Mouse (Mus musculus): Measurements from ENCODE around the gene H1foo.

Gene H1foo

GRCm38 (mm10) chr6:115987096-115987747 lies 42.5 kb downstream of the H1foo start:
- DNase-seq: no peak

DNA sequence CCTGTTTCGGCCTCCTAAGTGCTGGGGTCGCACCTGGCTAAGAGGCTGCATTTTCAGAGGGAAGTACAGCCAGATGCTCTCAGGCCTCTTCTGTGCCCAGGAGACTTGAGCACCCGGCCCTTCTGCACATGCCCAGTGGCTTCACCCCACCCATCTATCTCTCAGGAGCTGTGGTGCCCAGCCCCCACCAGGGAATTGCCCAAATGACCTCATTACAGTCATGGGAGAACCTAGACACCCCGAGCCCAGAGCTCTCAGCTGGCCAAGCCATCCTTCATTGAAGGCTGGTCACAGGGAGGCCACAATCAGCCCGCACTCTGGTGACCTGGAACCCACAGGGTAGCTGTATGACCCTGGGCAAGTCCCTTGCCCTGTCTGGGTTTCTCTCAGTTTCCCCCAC lies 44.3 kb downstream of the H1foo start:
- no peak for DNase-seq

GRCm38 (mm10) chr6:115989607-115990006 lies 44.9 kb downstream of the H1foo start:
- DNase-seq: no peak

GRCm38 (mm10) chr6:115990056-115990455 lies 45.3 kb downstream of the H1foo start:
- no peak for DNase-seq

DNA sequence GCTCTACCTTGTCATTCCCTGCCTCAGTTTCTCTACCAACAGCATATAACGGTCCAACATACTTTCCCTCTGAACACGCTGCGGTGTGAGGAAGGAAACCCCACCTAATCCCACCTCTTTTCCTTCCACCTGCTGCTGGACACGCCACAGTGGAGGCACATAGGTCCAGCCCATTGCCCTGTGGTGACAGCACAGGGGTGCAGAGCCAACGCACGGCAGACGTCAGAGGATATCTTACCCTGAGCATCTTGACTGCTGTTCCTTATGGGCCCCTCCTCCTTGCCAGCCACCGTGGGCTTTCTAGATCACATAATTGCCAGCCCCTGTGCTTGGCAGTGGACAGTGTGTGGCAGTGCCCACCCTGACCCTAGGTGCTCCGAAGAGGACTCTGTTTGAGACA lies 45.7 kb downstream of the H1foo start:
- DNase-seq: no peak

- DNase-seq: no peak
Observed at GRCm38 (mm10) chr6:115991108-115991880, 46.6 kb downstream of the H1foo start.

DNA sequence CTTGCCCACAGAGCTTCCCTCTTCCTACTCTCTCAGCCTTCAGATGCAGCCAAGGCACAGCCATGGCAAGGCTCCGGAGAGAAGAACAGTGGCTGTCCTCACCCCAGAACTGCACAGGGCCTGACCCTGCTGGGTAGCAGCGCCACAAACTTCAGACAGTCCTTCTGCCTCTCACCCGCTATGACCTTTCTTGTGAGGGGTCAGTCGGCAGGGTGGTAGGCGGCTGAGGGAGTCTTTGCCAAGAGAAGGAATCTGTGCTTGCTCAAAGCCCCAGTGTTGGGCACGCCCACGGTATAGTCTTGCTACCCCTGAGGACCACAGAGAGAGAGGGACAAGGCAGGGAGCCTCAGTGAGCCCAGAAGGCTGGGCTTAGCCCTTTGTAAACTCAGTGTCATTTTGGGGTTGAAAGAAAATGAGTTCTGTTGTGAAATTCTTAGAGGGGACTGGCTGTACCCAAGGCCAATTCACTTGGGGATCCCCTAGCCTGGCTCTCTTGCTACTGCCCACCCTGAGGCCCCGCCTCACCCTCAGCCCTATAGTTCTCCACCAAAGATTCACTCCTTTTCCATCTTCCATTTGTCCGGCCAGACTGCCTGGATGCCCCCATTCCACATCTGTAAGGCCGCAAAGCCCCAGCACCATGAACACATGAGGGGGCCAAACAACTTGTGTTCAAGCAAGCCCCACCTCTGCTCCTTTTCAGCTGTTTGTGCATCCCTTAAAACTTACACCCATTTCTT lies 47.3 kb downstream of the H1foo start:
- DNase-seq: no peak

GRCm38 (mm10) chr6:115992981-115993380 lies 48.2 kb downstream of the H1foo start:
- DNase-seq: no peak

DNA sequence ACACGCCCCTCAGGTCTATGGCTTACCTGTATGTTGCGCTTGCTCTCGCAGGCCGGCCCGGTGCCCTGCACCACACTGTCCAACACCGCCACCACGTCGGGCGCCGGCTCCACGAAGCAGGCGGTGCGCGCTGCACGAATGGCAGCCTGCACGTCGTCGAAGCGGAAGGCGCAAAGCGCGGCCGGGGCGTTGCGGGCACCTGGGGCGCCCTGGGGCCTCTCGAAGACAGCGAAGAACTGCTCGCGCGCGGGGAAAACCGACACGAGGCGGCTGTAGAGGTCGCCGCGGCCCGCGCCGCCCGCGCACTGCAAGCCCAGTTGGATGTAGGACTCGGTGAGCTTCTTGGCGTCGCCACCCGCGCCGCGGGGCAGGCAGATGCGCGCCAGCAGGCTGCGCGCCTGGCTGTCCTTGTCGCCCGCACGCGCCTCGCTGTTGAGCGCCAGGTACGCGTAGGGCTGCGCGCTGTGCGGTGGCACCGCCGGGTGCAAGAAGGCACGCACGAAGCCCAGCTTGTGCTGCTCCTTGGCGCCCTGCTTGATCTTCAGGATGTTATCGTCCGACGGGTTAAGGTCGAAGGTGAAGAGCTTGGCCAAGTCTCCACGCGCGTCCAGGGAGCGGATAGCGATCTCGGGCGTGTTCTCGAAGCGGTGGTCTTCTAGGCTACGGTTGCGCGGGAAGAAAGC lies 48.9 kb downstream of the H1foo start:
- DNase-seq: no peak

DNA sequence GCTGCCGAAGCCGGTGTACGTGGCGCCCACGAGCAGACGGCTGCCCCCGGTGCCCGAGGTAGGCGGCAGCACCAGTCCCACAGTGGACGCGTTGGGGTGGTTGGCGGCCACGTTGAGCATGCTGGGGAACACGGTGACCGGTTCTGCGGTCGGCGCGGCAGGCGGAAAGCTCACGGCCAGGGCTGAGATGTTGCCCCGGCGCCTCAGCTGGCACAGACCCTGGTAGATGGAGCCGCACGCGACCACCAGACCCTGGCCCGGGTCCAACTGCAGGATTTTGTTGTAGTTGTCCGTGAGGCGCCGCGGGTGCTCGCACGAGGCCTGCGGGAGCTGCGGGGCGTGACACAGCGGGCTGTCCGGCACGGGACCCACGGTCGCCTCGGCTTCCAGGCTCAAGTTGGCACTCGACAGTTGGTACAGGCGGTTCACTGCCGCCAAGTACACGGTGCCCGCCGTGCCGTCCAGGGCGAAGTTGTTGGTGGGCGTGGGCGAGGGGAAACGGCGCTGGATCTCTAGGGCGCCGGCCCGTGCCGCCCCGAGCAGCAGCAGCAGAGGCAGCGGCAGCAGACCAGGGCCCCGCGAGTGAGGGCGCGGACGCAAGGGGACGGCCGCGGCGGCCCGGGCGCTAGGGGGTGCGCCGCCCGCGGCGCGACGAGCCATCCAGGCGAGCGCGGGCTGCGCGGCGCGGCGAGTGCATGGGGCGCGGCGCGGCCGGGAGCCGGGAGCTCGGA lies 49.6 kb downstream of the H1foo start:
- peak; percentile 66 for DNase-seq

GRCm38 (mm10) chr6:115994877-115995520 lies 50.3 kb downstream of the H1foo start, which contains the start of gene Plxnd1:
Gene Plxnd1, minus strand, starts transcription at chr6:115995005.
- DNase-seq: peak; percentile 82

DNA sequence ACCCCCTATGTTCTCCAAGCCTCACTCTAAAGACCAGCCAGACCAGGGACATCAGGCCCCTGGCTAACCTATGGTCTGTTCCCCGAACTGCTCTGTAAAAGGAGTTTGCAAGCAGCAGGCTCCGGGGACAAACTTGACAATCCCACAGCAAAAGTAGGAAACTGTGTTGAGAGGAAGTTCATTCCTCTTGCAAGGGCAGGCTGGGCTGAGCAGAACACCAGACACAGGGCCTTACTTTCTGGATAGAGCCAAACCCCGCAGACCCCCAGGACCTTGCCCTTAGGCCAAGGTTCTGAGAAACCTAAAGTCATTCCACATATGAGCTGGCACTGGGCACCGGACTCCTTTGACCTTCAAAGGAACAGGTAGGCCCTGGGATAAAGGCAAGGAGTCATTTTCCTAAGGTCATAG lies 50.8 kb downstream of the H1foo start:
- DNase-seq: no peak

GRCm38 (mm10) chr6:115996171-115996851 lies 51.6 kb downstream of the H1foo start:
- no peak for DNase-seq

DNA sequence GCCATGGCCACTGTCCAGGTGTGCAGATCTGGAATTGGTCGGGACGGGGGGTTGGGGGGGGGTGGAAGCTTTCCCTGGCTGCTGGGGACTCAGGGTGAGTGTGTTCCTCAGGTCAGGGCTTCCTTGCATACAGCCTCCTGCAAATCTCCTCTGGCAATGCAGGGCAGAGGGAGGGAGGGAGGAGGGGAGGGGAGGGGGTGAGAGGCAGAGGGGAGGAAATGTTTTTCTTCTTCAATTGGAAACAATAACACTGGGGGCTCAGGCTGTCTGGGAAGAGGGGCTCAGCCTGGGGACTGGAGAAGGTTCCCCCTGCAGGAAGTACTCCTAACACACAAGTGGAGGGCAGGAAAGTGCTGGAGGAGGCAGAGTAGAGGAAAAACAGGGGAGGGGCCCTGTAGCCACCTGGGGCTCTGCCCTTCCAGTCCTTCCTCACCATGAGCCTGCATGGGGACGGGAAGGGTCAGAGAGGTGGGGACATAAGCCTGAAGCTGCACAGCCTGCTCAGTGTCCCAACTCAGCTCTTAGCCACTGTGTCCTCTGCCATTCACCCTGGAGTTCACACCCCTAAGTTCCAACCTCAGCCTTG lies 53.1 kb downstream of the H1foo start:
- DNase-seq: no peak

- no peak for DNase-seq
Observed at GRCm38 (mm10) chr6:115998758-115999157, 54.0 kb downstream of the H1foo start.

DNA sequence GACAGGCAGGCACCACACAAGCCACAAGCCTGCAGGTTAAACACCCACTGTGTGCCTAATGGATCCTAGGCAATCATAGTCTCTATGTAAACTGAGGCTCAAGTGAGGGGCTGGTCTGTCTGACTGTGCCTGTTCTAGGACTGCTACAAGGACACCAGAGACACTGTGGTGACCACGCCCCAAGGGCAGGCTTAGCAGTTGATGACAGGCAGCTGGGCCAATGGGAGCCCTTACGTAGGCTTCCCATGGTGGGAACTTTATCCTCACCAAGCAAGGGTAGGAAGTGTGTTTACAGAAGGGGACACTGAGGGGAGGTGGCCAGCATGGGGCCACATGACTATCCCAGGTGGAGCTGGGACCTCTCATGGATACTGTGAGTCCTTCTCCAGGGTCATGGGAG lies 54.5 kb downstream of the H1foo start:
- no peak for DNase-seq
